ENCODE assay signal across 8 mouse cellular contexts in the genomic region with DNA sequence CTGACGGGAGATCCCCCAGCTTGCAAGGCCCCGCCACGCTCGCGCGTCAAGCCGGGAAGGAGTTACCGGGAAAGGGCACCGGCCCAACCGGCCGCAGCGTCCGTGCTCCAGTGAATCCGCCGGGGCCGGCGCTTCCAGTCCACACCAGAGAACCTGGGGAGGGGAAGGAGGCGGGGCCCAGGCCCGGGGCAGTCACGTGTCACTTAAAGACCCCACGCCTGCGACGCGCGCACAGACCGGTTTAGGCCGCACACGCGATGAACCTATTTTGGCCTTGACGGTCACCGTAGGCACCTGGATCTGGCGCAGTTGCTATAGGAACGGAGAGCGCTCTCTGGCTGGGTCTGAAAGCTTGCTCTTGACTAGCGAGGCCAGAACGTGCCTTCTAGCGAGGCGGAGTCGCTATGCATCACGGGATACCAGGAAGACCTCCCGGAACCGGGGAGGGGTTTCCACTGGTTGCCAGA. TPM values are rescaled to one million over a fixed set of nuclear protein-coding genes. Genes with fewer than 3 reads are reported as not detected.
DNase-seq lines count a peak whose midpoint lies in the region; ATAC-seq lines count a peak whose summit lies in the region.

A gene (minus strand): TSS at position 408 of the 467 bp plus-strand sequence.

- no peaks in the 10 kb centered on the region for H3K9me3 ChIP-seq in forebrain, embryonic 14.5 days (replicated peaks; ENCODE audit: control insufficient read depth, low read length)
- H3K9me3 ChIP-seq in neural tube, embryonic 15.5 days (replicated peaks): no peaks in the 10 kb centered on the region

- H3K4me1 ChIP-seq in forebrain, embryonic 14.5 days (ENCODE audit: control insufficient read depth, insufficient read depth, low read length): peaks cover 13% of the 10 kb centered on the region
- H3K4me1 ChIP-seq in neural tube, embryonic 15.5 days: peaks cover 38% of the 10 kb centered on the region

- peak within 1 kb of the TSS; percentile 95 for H3K4me3 ChIP-seq in forebrain, embryonic 14.5 days (ENCODE audit: low read depth, low read length)
- peak within 1 kb of the TSS; percentile 95 for H3K4me3 ChIP-seq in neural tube, embryonic 15.5 days (replicated peaks)

- H3K27me3 ChIP-seq in forebrain, embryonic 14.5 days (replicated peaks; ENCODE audit: control insufficient read depth, insufficient read depth, low read length): no peaks in the 10 kb centered on the region
- no peaks in the 10 kb centered on the region for H3K27me3 ChIP-seq in neural tube, embryonic 15.5 days (replicated peaks)

- peak within 1 kb of the TSS; percentile 74 for H3K27ac ChIP-seq in forebrain, embryonic 14.5 days (ENCODE audit: low read depth, low read length)
- peak within 1 kb of the TSS; percentile 89 for H3K27ac ChIP-seq in neural tube, embryonic 15.5 days (replicated peaks)

- peak; percentile 93 for ATAC-seq in forebrain, embryonic 14.5 days
- ATAC-seq in neural tube, embryonic 15.5 days (ENCODE audit: low FRiP score): peak; percentile 90

- peak within 1 kb of the TSS; percentile 95 for H3K9ac ChIP-seq in forebrain, embryonic 14.5 days (ENCODE audit: low read length)
- H3K9ac ChIP-seq in neural tube, embryonic 15.5 days (replicated peaks): peak within 1 kb of the TSS; percentile 99

- peak within 1 kb of the TSS; percentile 82 for H3K4me2 ChIP-seq in forebrain, embryonic 14.5 days (ENCODE audit: low read length)
- peak within 1 kb of the TSS; percentile 83 for H3K4me2 ChIP-seq in neural tube, embryonic 15.5 days

- H3K36me3 ChIP-seq in forebrain, embryonic 14.5 days (ENCODE audit: control insufficient read depth, insufficient read depth, low read length): peaks cover 23% of the 10 kb centered on the region
- peaks cover 6% of the 10 kb centered on the region; the same call in 1 of the 2 replicates for H3K36me3 ChIP-seq in neural tube, embryonic 15.5 days

- intact Hi-C loops in heart, postnatal 14 days (cut with DNase I): no loop called here

- DNase-seq in ES-CJ7 (ENCODE audit: low read depth, low spot score): peak; percentile 100
- peak; percentile 96 for DNase-seq in cerebellum, adult 11 months
- DNase-seq in forebrain, embryonic 14.5 days (ENCODE audit: low spot score): peak; percentile 100
- DNase-seq in heart, postnatal 14 days: peak; percentile 95
- DNase-seq in layer of hippocampus, adult 11-12 months (ENCODE audit: low spot score): peak; percentile 98
- peak; percentile 98 for DNase-seq in lung, adult 18-20 months
- DNase-seq in testis, postnatal 14 days (ENCODE audit: low spot score): peak; percentile 99

- WGBS in forebrain, embryonic 14.5 days: 1% methylated on average over 41 of the region's 42 CpGs
- 0% methylated on average over 42 of the region's 42 CpGs for WGBS in neural tube, embryonic 15.5 days

RNA-seq across cellular contexts. Expression of the gene that starts here (rescaled TPM):
- 3.6 and 4.6 TPM in 2 replicates for polyA plus RNA-seq in forebrain, embryonic 14.5 days (2014; fragmentation: Nextera tagmentation; extraction: Ambion mirVana)
- total RNA-seq in heart, postnatal 14 days (2021): 10 to 100 TPM; 18.4 to 18.5 TPM
- polyA plus RNA-seq in neural tube, embryonic 15.5 days (2015; fragmentation: Nextera tagmentation; extraction: Ambion mirVana): 6.2 TPM in 2 replicates

Comparison
In these comparisons a context has a peak if more than half of its experiments do, and no peak if none do; other contexts are left out.
1. Peak in every context shown above with its lines: DNase-seq, ATAC-seq, H3K4me3 ChIP-seq and H3K27ac ChIP-seq.